Mouse (Mus musculus): ENCODE measurements around the gene Hdc.

DNA sequence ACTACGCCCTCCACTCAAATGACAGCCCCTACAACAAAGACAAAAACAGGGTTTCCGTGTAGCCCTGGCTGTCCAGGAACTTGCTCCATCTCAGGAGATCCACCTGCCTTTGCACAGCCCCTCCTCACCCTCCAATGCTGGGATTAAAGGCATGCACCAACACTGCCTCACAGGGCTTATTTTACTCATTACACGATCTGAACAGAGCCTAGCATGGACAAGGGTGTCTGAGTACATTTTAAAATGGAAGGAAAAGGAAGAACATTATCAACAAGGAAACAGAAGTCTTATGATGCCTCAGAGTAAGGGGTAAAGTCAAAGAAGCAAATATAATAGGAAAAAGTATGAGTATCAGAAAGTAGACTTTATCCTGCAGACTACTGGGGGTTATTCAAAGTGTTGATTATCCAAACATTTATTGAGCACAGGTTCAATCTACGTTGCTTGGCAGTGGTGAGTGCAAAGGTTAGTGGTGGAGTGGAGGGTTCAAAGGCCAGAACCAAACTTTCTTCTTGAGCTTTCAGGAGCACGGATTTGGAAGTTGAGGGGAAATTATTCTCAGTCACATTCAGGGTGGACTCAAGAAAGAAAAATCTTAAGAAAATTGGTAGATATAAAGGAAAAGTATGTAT, 49.6 kb upstream of the Hdc start:
- TF ChIP-seq CTCF (IDR thresholded peaks at IDR 0.05; ENCODE audit: control insufficient read depth, insufficient read depth, insufficient replicate concordance, low read depth, low read length) (no peak), POLR2A (IDR thresholded peaks at IDR 0.05; ENCODE audit: control insufficient read depth, low read depth, low read length) (no peak)

All from testis, adult 2 months (tissue).